Mouse (Mus musculus) intestine, postnatal 0 days (tissue): Measurements from ENCODE around the gene Man1c1. TPM values are rescaled to one million over a fixed set of nuclear protein-coding genes. Genes with fewer than 3 reads are reported as not detected.

Experiments
- ATAC-seq: fragments of 200-750 bp; cut with Nextera tagmentation; 2 replicates; pipeline ENCODE4 v1.8.0; 2017; ENCODE audit warnings: mild to moderate bottlenecking, moderate TSS enrichment, moderate library complexity
- H3K27ac ChIP-seq: fragments of 300-500 bp; sonication (generic); 2 replicates; pipeline ENCODE4 v1.5.1; 2014; ENCODE audit warnings: mild to moderate bottlenecking, low read depth, low read length, moderate library complexity
- H3K27me3 ChIP-seq: fragments of 300-500 bp; sonication (generic); replicated peaks from 2 replicates; pipeline ENCODE4 v1.6.1; 2014; ENCODE audit warnings: low read length, mixed read lengths; ENCODE audit not compliant: control insufficient read depth, insufficient read depth
- H3K36me3 ChIP-seq: fragments of 300-500 bp; sonication (generic); 2 replicates; pipeline ENCODE4 v1.6.1; 2014; ENCODE audit warnings: mild to moderate bottlenecking, moderate library complexity; ENCODE audit not compliant: control insufficient read depth, insufficient read depth
- H3K4me1 ChIP-seq: fragments of 300-500 bp; sonication (generic); replicated peaks from 2 replicates; pipeline ENCODE4 v1.6.1; 2014; ENCODE audit warnings: antibody characterized with exemption, low read length, mixed read lengths; ENCODE audit not compliant: control insufficient read depth, insufficient read depth
- H3K4me2 ChIP-seq: fragments of 300-500 bp; sonication (generic); replicated peaks from 2 replicates; pipeline ENCODE4 v1.6.1; 2014; ENCODE audit warnings: low read depth, mild to moderate bottlenecking, moderate library complexity
- H3K4me3 ChIP-seq: fragments of 300-500 bp; sonication (generic); 2 replicates; pipeline ENCODE4 v1.5.1; 2014; ENCODE audit warnings: low read depth, low read length
- H3K9ac ChIP-seq: fragments of 300-500 bp; sonication (generic); 2 replicates; pipeline ENCODE4 v1.6.1; 2014; ENCODE audit warnings: mild to moderate bottlenecking, low read depth, low read length
- H3K9me3 ChIP-seq: fragments of 300-500 bp; sonication (generic); 2 replicates; pipeline ENCODE4 v1.6.1; 2016; ENCODE audit warnings: mixed run types; ENCODE audit not compliant: control insufficient read depth
- CTCF ChIP-seq: sonication (generic); IDR thresholded peaks from 2 replicates; pipeline ENCODE4 v1.5.1; 2016; ENCODE audit warnings: low read depth, mild to moderate bottlenecking, control low read depth, antibody characterized with exemption, moderate library complexity
- WGBS: fragments of 180-500 bp; shearing (Covaris S2); extraction: QIAGEN DNeasy Blood & Tissue Kit; methylation state at CpG from one replicate; pipeline ENCODE4 v1.1.7; 2014; 5-methylcytosine and 5-hydroxymethylcytosine counted together
- polyA plus RNA-seq: library from polyadenylated mRNA; unstranded; fragments of >200 nt; fragmentation: Nextera tagmentation; extraction: Ambion mirVana; gene quantifications from 2 replicates; pipeline ENCODE4 v1.2.1, GENCODE M21; 2015

The Man1c1 gene
- polyA plus RNA-seq, 1 experiment from 2014 or later = 1.7 TPM

DNA sequence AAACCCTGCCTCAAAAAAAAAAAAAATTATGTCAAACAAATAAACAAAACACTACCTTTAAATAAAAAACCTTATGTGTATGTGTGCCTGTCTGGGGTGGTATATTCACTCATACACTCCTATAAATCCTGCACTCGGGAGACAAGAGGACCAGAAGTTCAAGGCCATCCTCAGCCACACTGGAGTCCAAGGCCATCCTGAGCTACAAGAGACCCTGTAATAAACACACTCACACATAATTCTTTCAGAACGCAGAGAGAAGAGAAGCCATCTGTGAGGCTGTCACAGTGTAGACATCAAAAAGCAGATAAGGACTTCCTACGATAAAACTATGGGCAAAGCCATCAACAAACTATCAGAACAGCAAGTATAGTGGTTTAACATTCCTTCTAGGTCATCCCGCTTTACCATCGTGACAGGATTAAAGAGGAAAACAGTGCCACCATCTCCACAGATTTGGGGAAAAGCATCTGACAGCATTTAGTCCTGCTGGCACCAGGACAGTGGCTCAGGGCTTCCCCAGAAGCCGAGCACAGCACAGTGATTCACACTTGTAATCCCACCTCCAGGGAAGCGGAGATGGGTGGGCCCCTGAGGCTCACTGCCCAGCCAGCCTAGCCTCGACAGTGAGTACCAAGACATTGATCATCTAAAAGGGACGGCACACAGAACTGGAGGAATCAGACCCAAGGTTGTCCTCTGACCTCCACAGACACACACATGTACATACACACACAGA is 10.7 kb downstream of the Man1c1 start:
- no peaks in the 10 kb centered on the region for H3K9me3 ChIP-seq
- no peak for ATAC-seq
- TF ChIP-seq CTCF = no peak
- WGBS = 67% methylated on average over 9 of the region's 9 CpGs
- no peak overlapping the region for H3K4me3 ChIP-seq
- no peaks in the 10 kb centered on the region for H3K4me1 ChIP-seq
- H3K27ac ChIP-seq = no peak overlapping the region
- no peaks in the 10 kb centered on the region for H3K36me3 ChIP-seq
- H3K9ac ChIP-seq = no peak overlapping the region
- H3K27me3 ChIP-seq = no peaks in the 10 kb centered on the region
- no peak overlapping the region for H3K4me2 ChIP-seq

- WGBS = 90% methylated on average over 1 of the region's 1 CpGs
- no peaks in the 10 kb centered on the region for H3K36me3 ChIP-seq
- H3K4me3 ChIP-seq = no peak overlapping the region
- no peaks in the 10 kb centered on the region for H3K4me1 ChIP-seq
- H3K27ac ChIP-seq = no peak overlapping the region
- no peak overlapping the region for H3K4me2 ChIP-seq
- no peak for ATAC-seq
- H3K9me3 ChIP-seq = no peaks in the 10 kb centered on the region
- no peaks in the 10 kb centered on the region for H3K27me3 ChIP-seq
- TF ChIP-seq CTCF = peak; percentile 44
- no peak overlapping the region for H3K9ac ChIP-seq
Measured at GRCm38 (mm10) chr4:134692388-134692787, 11.7 kb downstream of the Man1c1 start.

DNA sequence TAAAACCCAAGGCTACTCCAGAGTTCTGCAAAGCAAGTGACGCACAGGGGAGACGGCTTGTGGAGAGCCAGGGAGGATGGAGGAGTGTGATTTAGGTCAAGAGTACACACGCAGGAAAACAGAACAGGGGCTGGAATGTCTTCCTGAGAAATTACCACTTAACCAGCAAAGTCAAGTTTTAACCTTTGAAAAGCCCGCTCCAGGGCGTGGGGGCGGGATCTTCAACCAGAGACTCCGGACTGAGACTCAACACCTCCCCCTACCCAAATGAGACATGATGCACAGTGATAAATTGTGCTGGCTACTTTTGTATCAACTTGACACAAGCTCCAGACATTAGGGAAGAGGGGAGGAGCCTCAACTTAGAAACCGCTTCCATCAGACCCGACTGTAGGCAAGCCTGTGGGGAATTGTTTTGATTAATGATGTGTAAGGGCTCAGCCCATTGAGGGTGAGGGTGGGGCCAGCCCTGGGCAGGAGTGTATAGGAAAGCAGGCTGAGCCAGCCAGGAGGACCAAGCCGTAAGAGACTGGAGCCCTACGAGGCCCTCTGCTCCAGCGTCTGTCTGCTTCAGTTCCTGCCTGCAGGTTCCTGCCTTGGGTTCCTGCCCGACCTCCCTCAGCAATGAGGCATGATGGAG is 17.9 kb downstream of the Man1c1 start:
- Histone ChIP-seq H3K4me1 (no peaks in the 10 kb centered on the region; the same call in 1 of the 2 replicates), H3K27ac (no peak overlapping the region), H3K27me3 (no peaks in the 10 kb centered on the region), H3K9me3 (no peaks in the 10 kb centered on the region), H3K4me2 (no peak overlapping the region), H3K36me3 (no peaks in the 10 kb centered on the region), H3K4me3 (no peak overlapping the region), H3K9ac (no peak overlapping the region)
- ATAC-seq = no peak
- WGBS = 73% methylated on average over 13 of the region's 13 CpGs
- TF ChIP-seq CTCF = no peak

GRCm38 (mm10) chr4:134684637-134685338 is 19.3 kb downstream of the Man1c1 start:
- TF ChIP-seq CTCF = peak; percentile 53
- H3K36me3 ChIP-seq = no peaks in the 10 kb centered on the region
- 76% methylated on average over 9 of the region's 9 CpGs for WGBS
- no peaks in the 10 kb centered on the region for H3K27me3 ChIP-seq
- no peak for ATAC-seq
- no peak overlapping the region for H3K4me3 ChIP-seq
- H3K9me3 ChIP-seq = no peaks in the 10 kb centered on the region
- H3K9ac ChIP-seq = no peak overlapping the region
- H3K4me1 ChIP-seq = no peaks in the 10 kb centered on the region; the same call in 1 of the 2 replicates
- no peak overlapping the region for H3K4me2 ChIP-seq
- H3K27ac ChIP-seq = no peak overlapping the region

DNA sequence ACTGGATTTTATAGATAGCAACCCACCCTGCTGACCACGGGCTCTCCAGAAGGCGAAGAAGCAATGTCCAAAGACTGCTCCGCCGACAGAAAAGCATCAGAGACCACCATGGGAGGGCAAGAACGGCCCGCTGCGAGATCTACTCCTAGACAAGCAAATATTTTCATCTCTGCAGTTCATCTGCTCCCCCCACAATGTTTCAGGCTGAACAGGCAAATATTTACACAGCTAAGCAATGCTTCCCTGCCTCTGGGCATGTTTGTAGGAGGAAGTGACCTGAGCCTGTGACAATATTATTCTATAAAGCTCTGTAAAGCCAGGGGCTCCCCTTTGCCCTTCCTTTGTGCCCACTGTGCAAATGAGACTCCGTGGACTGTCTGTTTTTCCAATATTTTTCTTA is 20.2 kb downstream of the Man1c1 start:
- no peak overlapping the region for H3K9ac ChIP-seq
- ATAC-seq = no peak
- H3K4me2 ChIP-seq = 0 out of 2 replicates have a peak overlapping the region, but pooled peaks have one; percentile 9

GRCm38 (mm10) chr4:134683008-134683407 is 21.1 kb downstream of the Man1c1 start:
- no peak for TF ChIP-seq CTCF

More for the DNA sequence above, 20.2 kb downstream of the Man1c1 start:
- Histone ChIP-seq H3K9me3 (no peaks in the 10 kb centered on the region), H3K27me3 (no peaks in the 10 kb centered on the region), H3K4me3 (no peak overlapping the region), H3K4me1 (no peaks in the 10 kb centered on the region; the same call in 1 of the 2 replicates), H3K27ac (peak overlapping the region; percentile 35; the same call in 1 of the 2 replicates), H3K36me3 (no peaks in the 10 kb centered on the region)
- WGBS = 14% methylated on average over 8 of the region's 8 CpGs
- TF ChIP-seq CTCF = no peak

More at GRCm38 (mm10) chr4:134683008-134683407, 21.1 kb downstream of the Man1c1 start:
- H3K9me3 ChIP-seq = no peaks in the 10 kb centered on the region
- no peak overlapping the region for H3K9ac ChIP-seq
- no peak overlapping the region for H3K4me3 ChIP-seq
- no peaks in the 10 kb centered on the region for H3K36me3 ChIP-seq
- WGBS = 41% methylated on average over 13 of the region's 13 CpGs
- H3K27me3 ChIP-seq = no peaks in the 10 kb centered on the region
- no peaks in the 10 kb centered on the region; the same call in 1 of the 2 replicates for H3K4me1 ChIP-seq
- peak overlapping the region; percentile 23; the same call in 1 of the 2 replicates for H3K27ac ChIP-seq
- 0 out of 2 replicates have a peak overlapping the region, but pooled peaks have one; percentile 7 for H3K4me2 ChIP-seq
- ATAC-seq = no peak
